Mouse (Mus musculus): ENCODE data around the gene Kif28. TPM values are rescaled to one million over a fixed set of nuclear protein-coding genes. Genes with fewer than 3 reads are reported as not detected.

Kif28 gene
- not detected in 2 replicates for polyA plus RNA-seq (2014; fragmentation: Nextera tagmentation; extraction: Ambion mirVana)

DNA sequence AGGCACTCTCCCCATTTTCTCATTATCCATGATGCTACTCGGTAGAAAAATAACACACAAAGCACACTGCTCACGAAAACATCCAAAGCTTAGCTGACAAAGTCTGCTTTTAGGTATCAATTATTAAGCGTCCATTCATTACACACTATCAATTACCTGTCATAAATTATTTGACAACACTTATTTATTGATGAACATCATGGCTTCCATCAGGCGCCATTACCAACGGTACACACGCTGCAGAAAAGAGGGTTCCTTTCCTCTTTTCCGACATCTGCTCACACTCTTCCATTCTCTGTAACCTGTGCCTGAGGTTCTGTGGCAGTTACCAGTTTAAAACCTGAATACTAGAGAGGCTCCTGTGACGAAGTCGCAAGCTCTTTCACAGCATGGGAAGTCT is at the start of gene Kif28:
Kif28 (minus strand) TSS at position 101 of the 400 bp plus-strand sequence.
- Histone ChIP-seq H3K9ac (no peak within 1 kb of the TSS), H3K9me3 (ENCODE audit: control insufficient read depth, low read length) (no peaks in the 10 kb centered on the region), H3K27ac (no peak within 1 kb of the TSS), H3K4me2 (replicated peaks) (no peak within 1 kb of the TSS), H3K36me3 (replicated peaks; ENCODE audit: control insufficient read depth, insufficient read depth) (peaks cover 55% of the 10 kb centered on the region), H3K27me3 (ENCODE audit: control insufficient read depth, insufficient read depth, low read length) (no peaks in the 10 kb centered on the region), H3K4me1 (replicated peaks; ENCODE audit: control insufficient read depth, insufficient read depth, low read length) (no peaks in the 10 kb centered on the region), H3K4me3 (replicated peaks; ENCODE audit: low read length) (no peak within 1 kb of the TSS)
- DNase-seq (ENCODE audit: low spot score): no peak
- ATAC-seq (ENCODE audit: low FRiP score): no peak
- 95% methylated on average over 9 of the region's 9 CpGs for WGBS

DNA sequence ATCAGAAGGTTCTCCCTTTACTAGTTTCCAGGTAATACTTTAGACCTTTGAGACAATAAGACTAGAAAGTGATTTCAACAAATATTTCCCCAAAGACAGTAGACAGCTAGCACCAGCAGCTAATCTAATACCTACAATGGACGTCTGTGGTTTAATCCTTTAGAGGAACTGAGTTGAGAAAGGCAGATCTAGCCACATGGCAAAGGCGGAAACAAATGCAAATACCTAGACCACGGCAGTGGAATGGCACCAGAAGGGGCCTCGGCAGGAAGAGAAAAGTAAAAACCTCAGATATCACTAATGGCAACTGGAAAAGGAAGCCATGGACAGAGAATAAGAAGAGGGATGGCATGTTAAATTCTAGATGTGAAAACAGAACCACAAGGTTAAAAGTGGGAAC is 42.2 kb upstream of the Kif28 start:
- Histone ChIP-seq H3K9ac (no peak overlapping the region), H3K4me2 (replicated peaks) (no peak overlapping the region), H3K4me1 (replicated peaks; ENCODE audit: control insufficient read depth, insufficient read depth, low read length) (no peaks in the 10 kb centered on the region), H3K27ac (no peak overlapping the region), H3K4me3 (replicated peaks; ENCODE audit: low read length) (no peak overlapping the region), H3K27me3 (ENCODE audit: control insufficient read depth, insufficient read depth, low read length) (no peaks in the 10 kb centered on the region), H3K9me3 (ENCODE audit: control insufficient read depth, low read length) (no peaks in the 10 kb centered on the region), H3K36me3 (replicated peaks; ENCODE audit: control insufficient read depth, insufficient read depth) (peaks cover 93% of the 10 kb centered on the region)
- ATAC-seq (ENCODE audit: low FRiP score) (no peak), DNase-seq (ENCODE audit: low spot score) (no peak)
- WGBS: 87% methylated on average over 4 of the region's 4 CpGs

- H3K9ac ChIP-seq: no peak overlapping the region
- H3K4me3 ChIP-seq (replicated peaks; ENCODE audit: low read length): no peak overlapping the region
- H3K36me3 ChIP-seq (replicated peaks; ENCODE audit: control insufficient read depth, insufficient read depth): peaks cover 96% of the 10 kb centered on the region
- H3K4me1 ChIP-seq (replicated peaks; ENCODE audit: control insufficient read depth, insufficient read depth, low read length): no peaks in the 10 kb centered on the region
- no peaks in the 10 kb centered on the region for H3K27me3 ChIP-seq (ENCODE audit: control insufficient read depth, insufficient read depth, low read length)
- no peak overlapping the region for H3K27ac ChIP-seq
- 96% methylated on average over 5 of the region's 5 CpGs for WGBS
- no peak overlapping the region for H3K4me2 ChIP-seq (replicated peaks)
- DNase-seq (ENCODE audit: low spot score) (no peak), ATAC-seq (ENCODE audit: low FRiP score) (no peak)
- no peaks in the 10 kb centered on the region for H3K9me3 ChIP-seq (ENCODE audit: control insufficient read depth, low read length)
Observed at GRCm38 (mm10) chr1:179785502-179785901, 40.4 kb upstream of the Kif28 start.

- H3K9ac ChIP-seq: no peak overlapping the region
- no peaks in the 10 kb centered on the region for H3K9me3 ChIP-seq (ENCODE audit: control insufficient read depth, low read length)
- H3K36me3 ChIP-seq (replicated peaks; ENCODE audit: control insufficient read depth, insufficient read depth): peaks cover 96% of the 10 kb centered on the region
- ATAC-seq (ENCODE audit: low FRiP score): no peak
- H3K4me1 ChIP-seq (replicated peaks; ENCODE audit: control insufficient read depth, insufficient read depth, low read length): no peaks in the 10 kb centered on the region
- no peak overlapping the region for H3K27ac ChIP-seq
- no peaks in the 10 kb centered on the region for H3K27me3 ChIP-seq (ENCODE audit: control insufficient read depth, insufficient read depth, low read length)
- H3K4me3 ChIP-seq (replicated peaks; ENCODE audit: low read length): no peak overlapping the region
- H3K4me2 ChIP-seq (replicated peaks): no peak overlapping the region
- WGBS: 90% methylated on average over 4 of the region's 4 CpGs
- DNase-seq (ENCODE audit: low spot score): no peak
Observed at GRCm38 (mm10) chr1:179784098-179784497, 39.0 kb upstream of the Kif28 start.

DNA sequence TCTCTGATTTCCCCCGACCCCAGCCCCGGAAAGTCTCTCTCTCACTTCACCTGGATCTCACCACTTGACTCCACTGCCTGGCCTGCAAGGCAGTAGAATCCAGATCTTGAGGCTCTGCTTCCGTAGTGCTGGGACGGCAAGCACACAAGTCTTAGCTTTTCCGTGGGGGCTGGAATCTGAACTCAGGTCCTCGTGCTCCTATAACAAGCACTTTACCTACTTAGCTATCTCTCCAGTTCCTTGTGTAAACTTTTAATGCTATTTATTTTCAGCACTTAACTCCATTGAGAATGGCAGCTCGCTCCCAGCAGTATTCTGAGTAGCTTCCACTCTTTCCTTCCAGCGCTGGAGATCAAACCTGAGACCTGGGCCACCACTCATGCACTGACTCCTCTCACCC is 31.8 kb upstream of the Kif28 start:
- H3K4me1 ChIP-seq (replicated peaks; ENCODE audit: control insufficient read depth, insufficient read depth, low read length): no peaks in the 10 kb centered on the region
- H3K9me3 ChIP-seq (ENCODE audit: control insufficient read depth, low read length): no peaks in the 10 kb centered on the region
- 95% methylated on average over 8 of the region's 8 CpGs for WGBS
- DNase-seq (ENCODE audit: low spot score): no peak
- ATAC-seq (ENCODE audit: low FRiP score): no peak
- no peak overlapping the region for H3K4me3 ChIP-seq (replicated peaks; ENCODE audit: low read length)
- H3K27ac ChIP-seq: no peak overlapping the region
- no peak overlapping the region for H3K4me2 ChIP-seq (replicated peaks)
- H3K9ac ChIP-seq: no peak overlapping the region
- peaks cover 94% of the 10 kb centered on the region for H3K36me3 ChIP-seq (replicated peaks; ENCODE audit: control insufficient read depth, insufficient read depth)
- no peaks in the 10 kb centered on the region for H3K27me3 ChIP-seq (ENCODE audit: control insufficient read depth, insufficient read depth, low read length)

- no peaks in the 10 kb centered on the region for H3K9me3 ChIP-seq (ENCODE audit: control insufficient read depth, low read length)
- WGBS: 90% methylated on average over 4 of the region's 4 CpGs
- H3K36me3 ChIP-seq (replicated peaks; ENCODE audit: control insufficient read depth, insufficient read depth): peaks cover 92% of the 10 kb centered on the region
Observed at GRCm38 (mm10) chr1:179760553-179760952, 15.5 kb upstream of the Kif28 start.

GRCm38 (mm10) chr1:179760086-179760485 is 15.0 kb upstream of the Kif28 start:
- no peak overlapping the region for H3K27ac ChIP-seq
- H3K4me1 ChIP-seq (replicated peaks; ENCODE audit: control insufficient read depth, insufficient read depth, low read length): no peaks in the 10 kb centered on the region
- no peaks in the 10 kb centered on the region for H3K27me3 ChIP-seq (ENCODE audit: control insufficient read depth, insufficient read depth, low read length)
- H3K9me3 ChIP-seq (ENCODE audit: control insufficient read depth, low read length): no peaks in the 10 kb centered on the region
- 95% methylated on average over 5 of the region's 5 CpGs for WGBS
- peaks cover 91% of the 10 kb centered on the region for H3K36me3 ChIP-seq (replicated peaks; ENCODE audit: control insufficient read depth, insufficient read depth)
- no peak overlapping the region for H3K9ac ChIP-seq
- no peak for DNase-seq (ENCODE audit: low spot score)
- H3K4me2 ChIP-seq (replicated peaks): no peak overlapping the region
- H3K4me3 ChIP-seq (replicated peaks; ENCODE audit: low read length): no peak overlapping the region
- ATAC-seq (ENCODE audit: low FRiP score): no peak

More at GRCm38 (mm10) chr1:179760553-179760952, 15.5 kb upstream of the Kif28 start:
- no peak for DNase-seq (ENCODE audit: low spot score)
- Histone ChIP-seq H3K4me1 (replicated peaks; ENCODE audit: control insufficient read depth, insufficient read depth, low read length) (no peaks in the 10 kb centered on the region), H3K4me3 (replicated peaks; ENCODE audit: low read length) (no peak overlapping the region), H3K4me2 (replicated peaks) (no peak overlapping the region), H3K27ac (no peak overlapping the region), H3K27me3 (ENCODE audit: control insufficient read depth, insufficient read depth, low read length) (no peaks in the 10 kb centered on the region), H3K9ac (no peak overlapping the region)
- ATAC-seq (ENCODE audit: low FRiP score): no peak

DNA sequence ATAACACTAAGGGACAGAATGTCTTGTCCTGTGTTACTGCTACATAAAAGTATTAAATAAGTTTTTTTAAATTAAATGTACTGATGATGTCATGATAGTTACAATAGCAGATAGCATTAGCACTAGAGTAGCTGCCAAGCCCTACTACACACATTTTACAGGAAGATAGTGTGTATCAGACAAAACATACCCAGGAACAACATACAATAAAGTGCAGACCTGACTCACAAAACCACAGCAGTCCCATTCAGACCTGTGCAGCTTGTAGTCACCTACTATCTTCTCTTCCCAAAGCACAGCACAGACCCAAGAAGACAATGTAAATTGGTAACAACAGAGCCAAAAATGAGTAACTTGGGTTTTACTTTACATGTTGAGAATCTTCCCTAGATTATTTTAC is 11.4 kb upstream of the Kif28 start:
- H3K9me3 ChIP-seq (ENCODE audit: control insufficient read depth, low read length): no peaks in the 10 kb centered on the region
- H3K36me3 ChIP-seq (replicated peaks; ENCODE audit: control insufficient read depth, insufficient read depth): peaks cover 89% of the 10 kb centered on the region
- no peak for ATAC-seq (ENCODE audit: low FRiP score)
- H3K4me3 ChIP-seq (replicated peaks; ENCODE audit: low read length): no peak overlapping the region
- no peaks in the 10 kb centered on the region for H3K27me3 ChIP-seq (ENCODE audit: control insufficient read depth, insufficient read depth, low read length)
- H3K27ac ChIP-seq: no peak overlapping the region
- H3K4me2 ChIP-seq (replicated peaks): no peak overlapping the region
- no peak overlapping the region for H3K9ac ChIP-seq
- no peaks in the 10 kb centered on the region for H3K4me1 ChIP-seq (replicated peaks; ENCODE audit: control insufficient read depth, insufficient read depth, low read length)
- DNase-seq (ENCODE audit: low spot score): no peak

GRCm38 (mm10) chr1:179753006-179753405 is 7.9 kb upstream of the Kif28 start:
- DNase-seq (ENCODE audit: low spot score): no peak
- H3K4me1 ChIP-seq (replicated peaks; ENCODE audit: control insufficient read depth, insufficient read depth, low read length): no peaks in the 10 kb centered on the region
- H3K27ac ChIP-seq: no peak overlapping the region
- H3K36me3 ChIP-seq (replicated peaks; ENCODE audit: control insufficient read depth, insufficient read depth): peaks cover 76% of the 10 kb centered on the region
- WGBS: 95% methylated on average over 8 of the region's 8 CpGs
- no peaks in the 10 kb centered on the region for H3K9me3 ChIP-seq (ENCODE audit: control insufficient read depth, low read length)
- ATAC-seq (ENCODE audit: low FRiP score): no peak
- H3K27me3 ChIP-seq (ENCODE audit: control insufficient read depth, insufficient read depth, low read length): no peaks in the 10 kb centered on the region
- no peak overlapping the region for H3K9ac ChIP-seq
- H3K4me2 ChIP-seq (replicated peaks): no peak overlapping the region
- H3K4me3 ChIP-seq (replicated peaks; ENCODE audit: low read length): no peak overlapping the region

- Histone ChIP-seq H3K9me3 (ENCODE audit: control insufficient read depth, low read length) (no peaks in the 10 kb centered on the region), H3K36me3 (replicated peaks; ENCODE audit: control insufficient read depth, insufficient read depth) (peaks cover 77% of the 10 kb centered on the region), H3K27ac (no peak overlapping the region), H3K9ac (no peak overlapping the region), H3K4me1 (replicated peaks; ENCODE audit: control insufficient read depth, insufficient read depth, low read length) (no peaks in the 10 kb centered on the region), H3K27me3 (ENCODE audit: control insufficient read depth, insufficient read depth, low read length) (no peaks in the 10 kb centered on the region), H3K4me2 (replicated peaks) (no peak overlapping the region), H3K4me3 (replicated peaks; ENCODE audit: low read length) (no peak overlapping the region)
- ATAC-seq (ENCODE audit: low FRiP score): no peak
- DNase-seq (ENCODE audit: low spot score): no peak
- 94% methylated on average over 11 of the region's 11 CpGs for WGBS
Observed at GRCm38 (mm10) chr1:179752276-179752675, 7.2 kb upstream of the Kif28 start.

All from hindbrain, embryonic 14.5 days (tissue).